Mouse (Mus musculus): ENCODE data around the gene Nbea. TPM values are rescaled to one million over a fixed set of nuclear protein-coding genes. Genes with fewer than 3 reads are reported as not detected.

The Nbea gene
- polyA plus RNA-seq, 1 experiment: 3.6 TPM

GRCm38 (mm10) chr3:55752558-55752957, 430.9 kb downstream of the Nbea start:
- no peak overlapping the region for H3ac ChIP-seq (ENCODE audit: control insufficient read depth, insufficient read length)
- H3K36me3 ChIP-seq (ENCODE audit: control insufficient read depth, insufficient read depth): no peaks in the 10 kb centered on the region
- H3K4me2 ChIP-seq (ENCODE audit: low read depth): no peak overlapping the region
- H3K27me3 ChIP-seq (ENCODE audit: control insufficient read depth, insufficient read depth, insufficient read length): no peaks in the 10 kb centered on the region
- H3K79me2 ChIP-seq (ENCODE audit: control insufficient read depth, insufficient read depth): no peaks in the 10 kb centered on the region
- TF ChIP-seq REST (IDR thresholded peaks at IDR 0.05; ENCODE audit: insufficient read depth, insufficient read length): no peak
- no peak for TF ChIP-seq MYOG (IDR thresholded peaks at IDR 0.05; ENCODE audit: control insufficient read depth in 1 of 3, insufficient read depth in 1 of 3, insufficient read length in 2 of 3, low read depth in 2 of 3)
- TF ChIP-seq CEBPB (IDR thresholded peaks at IDR 0.05; ENCODE audit: insufficient read depth, poor library complexity, severe bottlenecking): no peak
- no peak for TF ChIP-seq E2F4 (IDR thresholded peaks at IDR 0.05; ENCODE audit: insufficient read depth)
- no peak for TF ChIP-seq MYOD1 (IDR thresholded peaks at IDR 0.05; ENCODE audit: control insufficient read depth in 1 of 3, insufficient read length in 2 of 3, low read depth in 2 of 3)
- TF ChIP-seq TCF3 (IDR thresholded peaks at IDR 0.05; ENCODE audit: insufficient read length, low read depth): no peak
- no peak for TF ChIP-seq POLR2A (IDR thresholded peaks at IDR 0.05; ENCODE audit: insufficient read length, low read depth)
- TF ChIP-seq POLR2AphosphoS2 (IDR thresholded peaks at IDR 0.05; ENCODE audit: insufficient read length, low read depth): no peak
- no peak for TF ChIP-seq TCF12 (IDR thresholded peaks at IDR 0.05; ENCODE audit: insufficient read depth, poor library complexity, severe bottlenecking)
- TF ChIP-seq MAX (IDR thresholded peaks at IDR 0.05; ENCODE audit: low read depth): no peak
- TF ChIP-seq SRF (IDR thresholded peaks at IDR 0.05; ENCODE audit: control insufficient read depth, insufficient read length, low read depth): no peak
- TF ChIP-seq USF1 (IDR thresholded peaks at IDR 0.05; ENCODE audit: low read depth): no peak
- H3K4me3 ChIP-seq: no peak overlapping the region

GRCm38 (mm10) chr3:55751363-55751762, 432.1 kb downstream of the Nbea start:
- H3K36me3 ChIP-seq (ENCODE audit: control insufficient read depth, insufficient read depth): no peaks in the 10 kb centered on the region
- H3K4me2 ChIP-seq (ENCODE audit: low read depth): no peak overlapping the region
- H3ac ChIP-seq (ENCODE audit: control insufficient read depth, insufficient read length): no peak overlapping the region
- no peaks in the 10 kb centered on the region for H3K27me3 ChIP-seq (ENCODE audit: control insufficient read depth, insufficient read depth, insufficient read length)
- no peaks in the 10 kb centered on the region for H3K79me2 ChIP-seq (ENCODE audit: control insufficient read depth, insufficient read depth)
- TF ChIP-seq REST (IDR thresholded peaks at IDR 0.05; ENCODE audit: insufficient read depth, insufficient read length) (no peak), MYOG (IDR thresholded peaks at IDR 0.05; ENCODE audit: control insufficient read depth in 1 of 3, insufficient read depth in 1 of 3, insufficient read length in 2 of 3, low read depth in 2 of 3) (no peak), SRF (IDR thresholded peaks at IDR 0.05; ENCODE audit: control insufficient read depth, insufficient read length, low read depth) (no peak), POLR2AphosphoS2 (IDR thresholded peaks at IDR 0.05; ENCODE audit: insufficient read length, low read depth) (no peak), CEBPB (IDR thresholded peaks at IDR 0.05; ENCODE audit: insufficient read depth, poor library complexity, severe bottlenecking) (no peak), TCF3 (IDR thresholded peaks at IDR 0.05; ENCODE audit: insufficient read length, low read depth) (no peak), MAX (IDR thresholded peaks at IDR 0.05; ENCODE audit: low read depth) (no peak), E2F4 (IDR thresholded peaks at IDR 0.05; ENCODE audit: insufficient read depth) (no peak), POLR2A (IDR thresholded peaks at IDR 0.05; ENCODE audit: insufficient read length, low read depth) (no peak)
- H3K4me3 ChIP-seq: no peak overlapping the region

GRCm38 (mm10) chr3:55750445-55751065, 432.9 kb downstream of the Nbea start:
- no peak overlapping the region for H3ac ChIP-seq (ENCODE audit: control insufficient read depth, insufficient read length)
- no peaks in the 10 kb centered on the region for H3K79me2 ChIP-seq (ENCODE audit: control insufficient read depth, insufficient read depth)
- TF ChIP-seq REST (IDR thresholded peaks at IDR 0.05; ENCODE audit: insufficient read depth, insufficient read length) (no peak), E2F4 (IDR thresholded peaks at IDR 0.05; ENCODE audit: insufficient read depth) (no peak), MYOG (IDR thresholded peaks at IDR 0.05; ENCODE audit: control insufficient read depth in 1 of 3, insufficient read depth in 1 of 3, insufficient read length in 2 of 3, low read depth in 2 of 3) (no peak), POLR2A (IDR thresholded peaks at IDR 0.05; ENCODE audit: insufficient read length, low read depth) (no peak), USF1 (IDR thresholded peaks at IDR 0.05; ENCODE audit: low read depth) (no peak)
- H3K27me3 ChIP-seq (ENCODE audit: control insufficient read depth, insufficient read depth, insufficient read length): no peaks in the 10 kb centered on the region
- H3K4me2 ChIP-seq (ENCODE audit: low read depth): no peak overlapping the region
- H3K4me3 ChIP-seq: no peak overlapping the region
- no peaks in the 10 kb centered on the region for H3K36me3 ChIP-seq (ENCODE audit: control insufficient read depth, insufficient read depth)

- Histone ChIP-seq H3K36me3 (ENCODE audit: control insufficient read depth, insufficient read depth) (no peaks in the 10 kb centered on the region), H3K79me2 (ENCODE audit: control insufficient read depth, insufficient read depth) (no peaks in the 10 kb centered on the region), H3K4me2 (ENCODE audit: low read depth) (no peak overlapping the region), H3K27me3 (ENCODE audit: control insufficient read depth, insufficient read depth, insufficient read length) (no peaks in the 10 kb centered on the region), H3ac (ENCODE audit: control insufficient read depth, insufficient read length) (no peak overlapping the region), H3K4me3 (no peak overlapping the region)
- TF ChIP-seq MAX (IDR thresholded peaks at IDR 0.05; ENCODE audit: low read depth) (no peak), E2F4 (IDR thresholded peaks at IDR 0.05; ENCODE audit: insufficient read depth) (no peak), CEBPB (IDR thresholded peaks at IDR 0.05; ENCODE audit: insufficient read depth, poor library complexity, severe bottlenecking) (no peak), MYOG (IDR thresholded peaks at IDR 0.05; ENCODE audit: control insufficient read depth in 1 of 3, insufficient read depth in 1 of 3, insufficient read length in 2 of 3, low read depth in 2 of 3) (no peak), POLR2A (IDR thresholded peaks at IDR 0.05; ENCODE audit: insufficient read length, low read depth) (no peak), SRF (IDR thresholded peaks at IDR 0.05; ENCODE audit: control insufficient read depth, insufficient read length, low read depth) (no peak), USF1 (IDR thresholded peaks at IDR 0.05; ENCODE audit: low read depth) (no peak), REST (IDR thresholded peaks at IDR 0.05; ENCODE audit: insufficient read depth, insufficient read length) (no peak), TCF12 (IDR thresholded peaks at IDR 0.05; ENCODE audit: insufficient read depth, poor library complexity, severe bottlenecking) (no peak), TCF3 (IDR thresholded peaks at IDR 0.05; ENCODE audit: insufficient read length, low read depth) (no peak), POLR2AphosphoS2 (IDR thresholded peaks at IDR 0.05; ENCODE audit: insufficient read length, low read depth) (no peak), MYOD1 (IDR thresholded peaks at IDR 0.05; ENCODE audit: control insufficient read depth in 1 of 3, insufficient read length in 2 of 3, low read depth in 2 of 3) (no peak)
Measured at GRCm38 (mm10) chr3:55743885-55744284, 439.6 kb downstream of the Nbea start.

- H3ac ChIP-seq (ENCODE audit: control insufficient read depth, insufficient read length): no peak overlapping the region
- no peak overlapping the region for H3K4me3 ChIP-seq
- H3K4me2 ChIP-seq (ENCODE audit: low read depth): no peak overlapping the region
- TF ChIP-seq POLR2A (IDR thresholded peaks at IDR 0.05; ENCODE audit: insufficient read length, low read depth) (no peak), REST (IDR thresholded peaks at IDR 0.05; ENCODE audit: insufficient read depth, insufficient read length) (no peak), TCF3 (IDR thresholded peaks at IDR 0.05; ENCODE audit: insufficient read length, low read depth) (no peak), MYOD1 (IDR thresholded peaks at IDR 0.05; ENCODE audit: control insufficient read depth in 1 of 3, insufficient read length in 2 of 3, low read depth in 2 of 3) (no peak), CEBPB (IDR thresholded peaks at IDR 0.05; ENCODE audit: insufficient read depth, poor library complexity, severe bottlenecking) (no peak), MYOG (IDR thresholded peaks at IDR 0.05; ENCODE audit: control insufficient read depth in 1 of 3, insufficient read depth in 1 of 3, insufficient read length in 2 of 3, low read depth in 2 of 3) (no peak), USF1 (IDR thresholded peaks at IDR 0.05; ENCODE audit: low read depth) (no peak), MAX (IDR thresholded peaks at IDR 0.05; ENCODE audit: low read depth) (no peak), POLR2AphosphoS2 (IDR thresholded peaks at IDR 0.05; ENCODE audit: insufficient read length, low read depth) (no peak), SRF (IDR thresholded peaks at IDR 0.05; ENCODE audit: control insufficient read depth, insufficient read length, low read depth) (no peak), TCF12 (IDR thresholded peaks at IDR 0.05; ENCODE audit: insufficient read depth, poor library complexity, severe bottlenecking) (no peak), E2F4 (IDR thresholded peaks at IDR 0.05; ENCODE audit: insufficient read depth) (no peak)
- H3K36me3 ChIP-seq (ENCODE audit: control insufficient read depth, insufficient read depth): no peaks in the 10 kb centered on the region
- H3K79me2 ChIP-seq (ENCODE audit: control insufficient read depth, insufficient read depth): no peaks in the 10 kb centered on the region
- no peaks in the 10 kb centered on the region for H3K27me3 ChIP-seq (ENCODE audit: control insufficient read depth, insufficient read depth, insufficient read length)
Measured at GRCm38 (mm10) chr3:55742654-55743053, 440.8 kb downstream of the Nbea start.

All from myocyte (in vitro differentiated cells).